In genomic region chr13:48843530-48843929, GRCm38 (mm10) we compare ENCODE assay signal across 20 mouse cellular contexts. TPM values are rescaled to one million over a fixed set of nuclear protein-coding genes. Genes with fewer than 3 reads are reported as not detected.
DNase-seq lines count a peak whose midpoint lies in the region; TF ChIP-seq lines count a peak whose summit lies in the region.
"Had no signal": no experiment of that assay in that cellular context is flagged by ENCODE, and none has a peak within 500 bp of the region (broad histone marks: within the 10 kb centered on the region; RNA-seq: fewer than 3 reads in every experiment).

No protein-coding gene starts in this region.

- H3K4me1 ChIP-seq in thymus, adult 2 months (replicated peaks; ENCODE audit: control insufficient read depth, insufficient read depth, low read length) = peaks cover 63% of the 10 kb centered on the region

- TF ChIP-seq CTCF in thymus, adult 2 months (IDR thresholded peaks at IDR 0.05; ENCODE audit: borderline replicate concordance, control insufficient read depth, extremely low read depth, insufficient read depth, low read length, poor library complexity) = no peak
- no peak for TF ChIP-seq CTCF in left cerebral cortex, adult 2 months (IDR thresholded peaks at IDR 0.05)

- WGBS in thymus, adult 2 months = 7% methylated on average over 1 of the region's 1 CpGs

- H3K4me3 ChIP-seq in thymus, adult 2 months (ENCODE audit: control insufficient read depth, insufficient read depth, low read length) = no peak overlapping the region
- H3K4me3 ChIP-seq in left cerebral cortex, adult 2 months = no peak overlapping the region
- H3K4me3 ChIP-seq: forebrain, embryonic 10.5 days; forebrain, embryonic 13.5 days; hindbrain, embryonic 10.5 days; hindbrain, embryonic 13.5 days had no signal

- no peaks in the 10 kb centered on the region for H3K36me3 ChIP-seq in thymus, adult 2 months (ENCODE audit: control insufficient read depth, insufficient read depth, low read length)
- H3K36me3 ChIP-seq: hindbrain, embryonic 13.5 days had no signal

- peak; percentile 27 for DNase-seq in T-cell, adult 2 months (ENCODE audit: low spot score)
- DNase-seq in thymus, adult 2 months = peak; percentile 71
- peak; percentile 68 for DNase-seq in thymus, postnatal 14 days
- peak; percentile 51 for DNase-seq in thymus, postnatal 4 days
- DNase-seq in cerebellum, postnatal 14 days = no peak
- DNase-seq in left cerebral cortex, adult 2 months (ENCODE audit: extremely low spot score in 1 of 2, low spot score in 2 of 2) = no peak
- no peak for DNase-seq in kidney, adult 9 months
- DNase-seq: adrenal gland, postnatal 10 days; adrenal gland, postnatal 36 days; cerebellum, adult 2 months; cerebellum, adult 9-11 months; gastrocnemius, postnatal 10 days; gastrocnemius, postnatal 36 days; heart, postnatal 10 days; heart, postnatal 36 days had no signal

- no peak for TF ChIP-seq POLR2A in thymus, adult 2 months (IDR thresholded peaks at IDR 0.05; ENCODE audit: control insufficient read depth, extremely low read depth, insufficient read depth, low read length, poor library complexity)

- H3K27ac ChIP-seq in thymus, adult 2 months (ENCODE audit: control insufficient read depth, insufficient read depth, low read length) = peak overlapping the region; percentile 94
- no peak overlapping the region for H3K27ac ChIP-seq in left cerebral cortex, adult 2 months
- H3K27ac ChIP-seq: forebrain, embryonic 10.5 days; forebrain, embryonic 13.5 days; hindbrain, embryonic 10.5 days; hindbrain, embryonic 13.5 days; hindbrain, postnatal 0 days had no signal

- H3K27me3 ChIP-seq in thymus, adult 2 months (ENCODE audit: control insufficient read depth, insufficient read depth, low read length) = no peaks in the 10 kb centered on the region
- H3K27me3 ChIP-seq: forebrain, embryonic 13.5 days; hindbrain, embryonic 13.5 days had no signal

- intact Hi-C loops in left cerebral cortex, adult 2 months (cut with DNase I) = no loop called here

RNA-seq across cellular contexts. Expression of gene Phf2, which starts 27.4 kb away (rescaled TPM):
- polyA plus RNA-seq in thymus, adult 2 months (2012; rRNA removed) = 74.4 and 102 TPM in 2 replicates
- total RNA-seq in left cerebral cortex, adult 2 months (2021) = 10 to 100 TPM; 36.2 to 36.8 TPM

Comparison
In these comparisons a context has a peak if more than half of its experiments do, and no peak if none do; other contexts are left out.
1. DNase-seq: peak in T-cell, adult 2 months (single experiment), thymus, adult 2 months (single experiment), thymus, postnatal 14 days (single experiment) and thymus, postnatal 4 days (single experiment); none in cerebellum, postnatal 14 days (0 of 2), left cerebral cortex, adult 2 months (0 of 2) and kidney, adult 9 months (single experiment).